Mouse (Mus musculus) urinary bladder, postnatal 25 days (tissue): Measurements from ENCODE around the gene Trim47.
"Not testable (repeated sequence)": the region's sequence is repeated elsewhere in the genome, so short reads cannot be mapped to it uniquely, and the experiment has no call there.

Experiments used
- DNase-seq: peaks from one replicate; pipeline ENCODE4 v3.0.0; 2022; ENCODE audit warnings: low spot score

Gene Trim47

DNA sequence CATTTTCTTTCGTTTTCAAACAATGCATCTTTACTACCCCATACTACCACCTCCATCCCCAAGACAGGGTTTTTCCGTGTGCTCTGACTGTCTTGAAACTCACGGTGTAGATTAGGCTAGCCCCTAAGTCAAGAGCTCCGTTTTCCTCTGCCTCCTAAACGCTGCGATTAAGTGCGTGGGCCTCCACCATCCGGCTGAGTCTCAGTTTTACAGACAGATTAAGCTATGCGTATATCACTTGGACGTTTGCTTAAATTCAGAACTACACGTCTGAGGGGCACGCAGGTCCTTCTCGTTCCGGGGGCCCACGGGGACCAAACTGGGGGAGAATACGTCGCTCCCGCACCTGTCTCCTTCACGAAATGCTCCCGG lies 11.1 kb upstream of the Trim47 start:
- no peak for DNase-seq

DNA sequence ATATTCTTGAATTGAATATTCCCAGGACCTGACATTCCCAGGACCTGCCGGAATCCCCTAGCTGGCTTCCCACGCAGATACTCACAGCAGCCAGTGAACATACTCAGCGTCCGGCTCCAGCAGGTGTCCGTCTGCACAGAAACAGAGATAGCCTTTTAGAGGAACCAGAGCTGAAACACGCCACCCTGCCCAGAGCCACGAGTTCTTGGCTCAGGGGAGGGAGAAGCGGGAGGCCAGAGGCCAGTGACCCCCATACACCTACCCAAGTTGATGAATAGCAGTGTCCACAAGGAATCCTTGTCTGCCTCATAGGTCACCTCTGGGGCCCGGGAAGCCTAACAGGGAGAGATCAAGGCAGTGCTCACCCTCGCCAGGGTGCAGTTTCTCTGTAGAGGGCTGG lies 7.2 kb upstream of the Trim47 start:
- no peak for DNase-seq

DNA sequence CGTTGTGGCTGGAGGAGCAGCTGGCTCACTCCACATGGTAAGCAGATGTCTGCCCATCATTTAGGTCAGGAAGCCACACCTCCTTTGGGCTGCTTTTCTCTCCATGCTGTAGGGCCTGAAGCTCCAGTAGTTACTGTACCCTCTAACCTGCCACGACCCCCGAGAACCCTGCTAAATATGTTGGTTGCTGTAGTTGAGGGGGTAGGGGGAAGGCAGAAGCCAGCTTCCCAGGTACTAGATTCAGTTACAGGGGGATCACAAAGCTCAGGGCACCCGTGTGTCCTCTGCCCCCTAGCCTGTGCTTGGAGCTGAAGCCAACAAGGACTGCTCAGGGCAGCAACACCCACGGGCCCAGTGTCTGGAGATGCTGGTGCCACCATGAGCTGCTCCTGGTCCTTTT lies 6.5 kb upstream of the Trim47 start:
- DNase-seq: no peak

DNA sequence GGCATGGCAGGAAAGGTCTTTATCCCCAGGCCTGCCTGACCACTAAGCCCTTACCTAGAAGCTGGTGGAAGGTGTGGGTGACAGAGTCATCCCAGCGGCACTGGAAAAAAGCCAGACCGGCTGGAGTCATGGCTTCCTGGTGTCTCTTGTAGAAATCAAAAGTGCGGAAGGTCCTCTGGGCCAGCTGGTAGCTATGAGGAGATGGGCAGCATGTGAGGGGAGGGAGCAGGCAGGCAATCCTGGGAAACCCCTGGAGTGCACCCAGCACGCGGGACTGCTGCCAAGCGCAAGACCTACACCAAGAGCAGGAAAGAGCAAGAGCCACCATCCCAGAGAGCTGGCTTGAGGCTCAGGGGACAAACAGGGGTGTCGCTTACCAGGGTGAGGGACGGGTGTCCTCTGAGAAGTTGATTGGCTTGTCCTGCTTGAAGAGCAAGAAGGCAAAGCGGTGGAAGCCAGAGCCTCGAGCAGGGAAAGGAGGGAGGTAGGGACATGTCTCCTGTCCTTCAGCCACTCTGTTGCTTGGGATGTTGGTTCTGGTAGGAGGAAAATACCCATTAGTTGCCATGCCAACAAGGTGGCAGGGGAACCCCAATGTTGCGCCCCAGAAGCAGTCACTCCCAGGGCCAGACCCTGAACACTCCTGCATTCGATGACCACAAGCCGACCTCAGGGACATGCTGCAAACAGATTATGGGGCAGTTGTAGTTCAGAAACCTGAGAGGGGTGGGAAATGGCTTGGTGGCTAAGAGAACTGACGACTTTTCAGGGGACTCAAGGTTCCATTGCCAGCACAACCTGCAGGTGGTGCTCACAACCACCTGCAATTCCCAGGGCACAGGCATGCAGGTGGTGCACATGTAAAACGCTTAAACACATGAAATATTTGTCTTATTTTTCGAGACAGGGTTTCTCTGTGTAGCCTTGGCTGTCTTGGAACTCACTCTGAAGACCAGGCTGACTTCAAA lies 5.6 kb upstream of the Trim47 start:
- DNase-seq: no peak

DNA sequence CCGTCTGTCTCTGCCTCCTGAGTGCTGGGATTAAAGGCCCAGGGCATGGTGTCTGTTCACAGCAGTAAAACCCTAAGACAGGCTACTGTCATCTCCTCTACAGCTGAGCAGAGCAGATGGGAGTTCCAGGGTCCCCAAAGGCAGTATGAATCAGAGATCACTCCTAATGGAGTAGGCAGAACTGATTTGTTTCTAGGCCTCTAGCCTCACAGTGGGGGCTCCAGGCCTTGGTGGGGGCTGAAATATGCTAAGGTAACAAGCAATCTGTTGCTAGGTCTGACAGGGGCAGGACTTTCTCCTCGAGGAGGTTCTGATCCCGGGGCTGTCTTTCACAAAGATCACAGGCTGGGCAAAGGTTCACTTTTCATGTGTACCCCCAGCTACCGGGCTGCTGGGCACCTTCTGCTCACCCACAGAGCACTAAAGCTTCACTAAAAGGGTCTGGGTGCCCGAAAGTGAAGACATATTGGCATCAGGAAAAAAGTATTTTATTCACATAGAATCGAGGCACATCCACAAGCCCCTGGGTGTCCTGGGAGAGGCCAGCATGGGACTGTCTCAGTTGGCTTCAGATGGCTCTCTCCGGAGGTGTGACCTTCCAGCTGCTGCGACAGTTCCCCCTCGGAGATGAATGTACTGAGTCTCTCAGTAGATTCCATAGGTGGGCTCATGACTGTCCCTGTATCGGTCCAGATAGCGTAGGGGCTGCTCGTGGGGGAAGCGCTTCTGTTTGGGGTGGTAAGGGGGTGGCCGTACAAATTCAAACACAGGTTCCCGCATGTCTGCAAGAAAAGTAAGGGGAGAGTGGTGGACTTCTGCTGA lies 4.5 kb upstream of the Trim47 start:
- no peak for DNase-seq

DNA sequence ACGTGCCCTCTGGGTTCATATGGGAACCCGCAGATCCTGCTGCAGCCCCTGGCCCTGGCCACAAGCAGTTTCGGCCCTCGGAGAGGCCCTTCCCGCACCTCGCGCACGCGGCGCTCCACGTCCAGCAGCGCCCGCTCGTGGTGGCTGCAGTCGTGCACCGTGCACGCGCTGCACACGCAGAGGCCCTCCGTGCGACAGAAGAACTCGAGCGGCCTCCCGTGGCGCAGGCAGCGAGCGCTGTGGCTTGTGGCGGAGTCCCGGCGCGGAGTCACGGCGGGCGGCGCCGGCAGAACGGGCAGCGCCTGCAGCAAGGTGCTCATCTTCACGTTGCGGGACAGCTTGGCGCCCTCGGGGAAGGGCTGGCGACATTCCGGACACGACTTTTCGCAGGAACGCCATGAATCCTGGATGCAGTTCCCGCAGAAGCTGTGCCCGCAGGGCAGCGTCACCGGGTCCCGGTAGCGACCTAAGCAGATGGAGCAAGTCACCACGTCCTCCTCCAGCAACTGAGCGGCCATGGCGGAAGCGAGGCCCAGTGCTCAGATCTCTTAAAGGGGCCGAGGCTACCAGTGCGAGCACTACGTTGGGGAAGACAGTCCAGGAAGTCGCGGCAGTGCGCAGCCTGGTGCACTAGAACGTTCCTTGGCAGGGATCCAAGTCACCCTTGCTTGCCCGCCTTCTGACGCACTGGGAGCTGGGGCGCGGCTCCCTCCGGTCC lies 3.6 kb upstream of the Trim47 start, which contains the start of gene Trim65:
Gene Trim65, minus strand, starts transcription at position 641 of the 718 bp plus-strand sequence.
- DNase-seq: peak; percentile 84

DNA sequence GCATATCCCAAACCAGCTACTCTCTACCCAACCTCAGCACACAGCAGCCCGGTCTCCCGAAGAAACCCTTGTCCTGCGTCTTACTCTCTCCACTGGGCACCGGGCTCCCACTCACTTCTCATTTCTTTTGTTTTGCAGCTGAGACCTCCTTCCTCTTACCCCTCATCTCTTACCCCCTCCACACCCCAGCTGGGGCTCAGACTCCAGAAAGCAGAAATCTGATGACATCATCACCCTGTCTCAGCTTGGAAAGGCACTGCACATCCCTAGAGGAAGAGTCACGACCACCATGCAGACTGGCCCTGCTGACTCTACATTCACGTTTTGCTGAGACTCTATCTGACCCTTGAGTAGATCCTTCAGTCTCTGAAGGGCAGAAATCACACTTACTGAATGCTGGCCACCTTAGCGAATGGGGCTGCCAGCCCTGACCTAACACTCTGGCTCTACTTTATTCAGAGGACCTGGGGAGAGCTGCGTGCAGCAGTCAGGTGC lies 3.0 kb upstream of the Trim47 start:
- DNase-seq: no peak

DNA sequence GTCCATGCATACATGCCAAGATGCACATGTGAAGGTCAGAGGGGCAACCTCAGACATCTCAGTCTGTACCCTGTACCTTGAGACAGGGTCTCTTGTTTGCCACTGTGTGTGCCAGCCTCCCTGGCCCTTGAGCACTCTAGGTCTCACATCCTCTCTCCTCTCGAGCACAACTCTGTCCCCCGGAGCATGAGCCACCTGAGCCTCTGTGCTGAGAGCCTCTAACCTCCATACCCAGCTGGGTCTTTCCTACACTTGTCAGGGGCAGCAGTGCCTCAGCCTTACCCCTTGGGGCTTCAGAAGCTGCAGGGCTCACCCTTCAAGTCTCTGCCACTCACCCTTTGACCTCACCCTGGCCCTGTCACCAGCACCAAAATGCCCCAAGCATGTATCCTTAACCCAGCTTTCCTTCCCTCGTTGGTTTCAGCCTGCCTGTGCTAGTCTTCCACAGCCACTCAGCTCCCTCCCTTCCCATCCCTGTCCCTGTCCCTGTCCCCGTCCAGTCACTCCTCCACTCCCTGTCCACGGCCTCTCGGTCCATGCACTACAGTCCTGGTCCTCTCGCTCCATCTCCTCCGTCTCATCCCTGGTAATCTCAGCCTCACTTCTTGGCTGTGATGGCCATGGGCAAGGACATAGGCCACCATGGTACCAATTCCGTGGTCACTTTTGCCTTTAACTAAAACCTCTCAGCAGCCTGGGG lies 2.2 kb upstream of the Trim47 start:
- DNase-seq: no peak

DNA sequence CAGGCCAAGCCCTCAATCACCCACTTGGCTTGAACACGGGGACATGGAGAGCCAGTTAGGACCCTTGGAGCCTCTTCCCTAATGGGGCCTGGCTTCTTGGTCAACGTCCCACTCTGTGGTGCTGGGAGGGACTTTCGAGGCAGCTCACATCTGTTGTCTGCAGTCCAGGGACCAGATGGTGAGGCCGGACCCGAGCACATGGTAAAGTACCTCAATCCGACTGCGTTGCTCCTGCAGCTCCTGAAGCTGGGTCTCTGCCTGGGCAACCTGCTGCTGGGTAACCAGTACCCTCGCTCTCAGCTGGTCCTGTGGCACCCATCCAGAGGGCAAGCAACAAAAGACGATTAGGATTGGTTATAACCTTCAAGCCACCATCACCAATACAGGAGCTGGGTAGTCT lies 976 bp upstream of the Trim47 start:
- DNase-seq: no peak

DNA sequence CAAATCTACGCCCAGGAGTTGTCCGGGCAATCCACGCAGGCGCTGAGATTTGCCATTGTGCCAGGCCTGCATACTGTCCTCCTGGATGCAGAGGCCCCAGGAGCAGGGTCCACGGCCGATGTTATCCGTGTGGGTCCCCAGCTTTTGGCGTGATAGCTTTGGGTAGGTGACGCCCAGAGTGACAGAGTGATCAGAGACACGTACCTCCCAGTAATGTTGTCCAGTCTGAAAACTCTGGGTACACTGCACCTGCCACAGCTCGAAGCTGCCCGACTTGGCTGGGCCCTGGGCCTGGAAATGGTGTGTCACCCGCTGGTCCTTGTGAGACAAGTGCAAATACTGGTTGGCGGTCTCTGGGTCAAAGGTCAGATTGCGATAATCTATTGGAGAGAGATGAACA lies 749 bp downstream of the Trim47 start:
- no peak for DNase-seq

DNA sequence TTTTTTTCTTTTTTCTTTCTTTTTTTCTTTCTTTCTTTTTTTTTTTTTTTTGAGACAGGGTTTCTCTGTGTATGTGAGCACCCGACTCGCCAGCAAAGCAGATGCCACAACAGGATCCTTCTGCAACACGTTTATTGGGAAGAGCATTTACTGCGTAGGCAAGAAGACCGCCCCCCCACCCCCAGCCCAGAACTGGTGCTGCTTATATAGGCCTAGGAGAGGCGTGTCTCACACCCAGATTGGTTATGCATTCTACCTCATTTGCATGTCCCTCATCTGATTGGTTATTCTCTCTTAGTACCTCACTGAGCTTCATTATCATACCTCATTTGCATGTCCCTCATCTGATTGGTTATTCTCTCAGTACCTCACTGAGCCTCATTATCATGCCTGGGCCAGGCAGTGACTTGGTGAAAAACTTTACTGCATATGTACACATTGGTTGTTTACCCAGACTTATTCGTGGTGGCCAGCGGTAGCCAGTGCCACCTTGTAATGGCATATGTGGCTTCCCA lies 5.2 kb downstream of the Trim47 start:
- DNase-seq: not testable (repeated sequence)

DNA sequence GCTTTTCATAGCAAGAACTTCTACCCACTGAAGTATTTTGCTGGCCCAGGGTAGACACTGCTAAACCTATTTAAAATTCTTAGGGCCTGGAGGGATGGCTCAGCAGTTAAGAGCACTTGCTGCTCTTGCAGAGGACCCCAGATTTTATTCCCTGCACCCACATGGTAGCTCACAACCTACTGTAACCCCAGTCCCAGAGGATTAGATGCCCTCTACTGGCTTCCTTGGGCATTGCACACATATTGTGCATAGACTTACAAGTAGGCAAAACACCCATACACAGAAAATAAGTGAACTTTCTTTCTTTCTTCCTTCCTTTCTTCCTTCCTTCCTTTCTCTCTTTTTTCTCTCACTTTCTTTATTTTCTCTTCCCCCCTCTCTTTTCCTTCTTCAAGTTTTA lies 9.2 kb downstream of the Trim47 start:
- DNase-seq: no peak

DNA sequence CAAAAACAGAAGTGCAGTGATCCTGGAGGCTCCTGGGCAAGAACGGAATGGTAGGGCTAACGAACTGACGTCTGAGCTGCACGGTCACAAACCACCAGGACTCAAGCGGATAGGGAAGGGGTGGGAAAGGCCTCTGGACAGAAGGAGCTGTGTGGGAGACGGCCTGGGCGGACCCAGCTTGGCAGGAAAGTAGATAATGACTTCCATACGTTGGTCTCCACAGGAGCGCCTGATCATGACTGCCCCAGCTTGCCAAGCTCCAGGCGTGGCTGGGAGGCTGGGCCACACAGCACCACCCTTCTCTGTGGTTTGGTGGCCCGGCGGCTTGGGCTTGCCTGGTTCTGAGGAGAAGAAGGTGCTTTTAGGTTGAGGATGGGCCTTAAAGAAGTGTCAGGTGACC lies 9.8 kb downstream of the Trim47 start:
- DNase-seq: no peak

DNA sequence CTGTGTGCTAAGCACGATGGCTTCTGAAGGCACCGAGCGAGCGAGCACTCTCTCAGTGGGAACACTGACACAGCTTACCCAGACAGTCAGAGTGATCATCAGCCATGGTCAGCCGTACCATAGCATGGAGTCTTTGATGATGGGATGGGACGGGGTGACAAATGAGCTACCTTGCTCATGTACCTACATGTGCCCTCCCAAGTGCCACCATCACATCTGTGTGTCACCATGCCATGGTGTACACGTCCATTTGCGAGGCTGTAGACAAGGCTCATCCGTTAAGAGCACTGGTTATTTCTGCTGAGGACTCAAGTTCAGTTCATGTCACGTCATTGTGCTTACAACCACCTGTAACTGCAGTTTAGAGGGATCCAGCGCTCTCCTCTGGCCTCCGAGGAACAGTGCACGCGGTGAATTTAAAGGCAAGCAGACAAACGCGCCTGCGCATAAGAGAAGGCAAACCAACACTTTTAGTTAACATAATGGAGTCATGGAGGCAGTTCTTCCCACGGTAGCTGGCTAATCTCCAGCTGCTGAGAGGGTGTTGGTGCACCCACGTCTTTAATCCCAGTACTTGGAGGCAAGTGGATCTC lies 15.3 kb downstream of the Trim47 start:
- DNase-seq: no peak

DNA sequence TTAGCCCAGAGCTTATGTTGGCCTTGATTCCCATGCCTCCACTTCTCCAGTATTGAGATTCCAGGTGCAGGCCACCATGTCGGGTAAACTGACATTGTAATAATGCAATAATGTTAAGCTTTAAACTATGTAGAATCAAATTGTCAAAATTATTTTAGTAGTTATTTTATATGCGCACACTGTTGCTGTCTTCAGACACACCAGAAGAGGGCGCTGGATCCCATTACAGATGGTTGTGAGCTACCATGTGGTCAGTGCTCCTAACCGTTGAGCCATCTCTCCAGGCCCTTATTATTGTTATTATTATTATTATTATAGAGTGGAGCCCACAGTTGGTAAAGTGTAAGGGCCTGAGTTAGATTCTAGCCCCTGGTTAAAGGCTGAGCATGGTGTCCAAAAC lies 15.9 kb downstream of the Trim47 start:
- no peak for DNase-seq

DNA sequence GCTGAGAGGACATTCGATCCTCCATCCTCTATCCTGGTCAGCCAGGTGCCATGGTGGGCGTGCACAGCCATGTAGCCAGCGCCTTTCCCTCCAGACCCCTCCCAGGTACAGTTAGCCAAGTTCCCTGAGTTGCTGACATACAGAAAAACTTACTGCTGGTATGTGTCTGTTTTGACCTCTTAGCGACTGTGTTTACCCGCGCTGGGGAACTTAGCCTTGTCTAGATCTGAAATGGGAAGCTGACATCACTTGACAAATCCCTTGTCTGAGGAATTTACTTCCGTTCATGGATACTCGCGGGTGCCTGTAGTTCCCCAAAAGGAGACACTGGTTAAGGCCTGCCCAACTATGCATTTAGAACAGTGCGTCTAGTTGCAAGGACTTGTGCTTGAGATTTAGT lies 16.5 kb downstream of the Trim47 start:
- DNase-seq: no peak

DNA sequence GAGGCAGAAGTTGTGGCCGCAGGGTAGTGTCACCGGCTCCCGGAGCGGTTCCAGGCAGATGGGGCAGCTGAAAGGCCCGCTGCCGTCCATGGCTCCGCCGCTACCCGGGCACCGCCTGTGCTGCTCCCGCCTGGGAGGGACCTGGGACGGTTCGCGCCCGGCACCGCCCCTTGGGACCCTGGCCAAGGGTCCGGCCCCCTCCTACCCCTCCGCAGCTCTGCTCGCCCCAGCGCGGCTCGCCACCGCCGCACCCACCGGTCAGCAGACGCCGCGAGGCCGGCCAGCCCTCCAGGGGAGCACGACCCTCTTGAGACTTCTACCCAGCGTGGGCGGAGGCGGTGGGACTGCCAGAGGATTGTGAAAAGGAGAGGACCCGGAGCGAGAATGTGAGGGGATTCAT lies 16.9 kb downstream of the Trim47 start:
- peak; percentile 77 for DNase-seq

DNA sequence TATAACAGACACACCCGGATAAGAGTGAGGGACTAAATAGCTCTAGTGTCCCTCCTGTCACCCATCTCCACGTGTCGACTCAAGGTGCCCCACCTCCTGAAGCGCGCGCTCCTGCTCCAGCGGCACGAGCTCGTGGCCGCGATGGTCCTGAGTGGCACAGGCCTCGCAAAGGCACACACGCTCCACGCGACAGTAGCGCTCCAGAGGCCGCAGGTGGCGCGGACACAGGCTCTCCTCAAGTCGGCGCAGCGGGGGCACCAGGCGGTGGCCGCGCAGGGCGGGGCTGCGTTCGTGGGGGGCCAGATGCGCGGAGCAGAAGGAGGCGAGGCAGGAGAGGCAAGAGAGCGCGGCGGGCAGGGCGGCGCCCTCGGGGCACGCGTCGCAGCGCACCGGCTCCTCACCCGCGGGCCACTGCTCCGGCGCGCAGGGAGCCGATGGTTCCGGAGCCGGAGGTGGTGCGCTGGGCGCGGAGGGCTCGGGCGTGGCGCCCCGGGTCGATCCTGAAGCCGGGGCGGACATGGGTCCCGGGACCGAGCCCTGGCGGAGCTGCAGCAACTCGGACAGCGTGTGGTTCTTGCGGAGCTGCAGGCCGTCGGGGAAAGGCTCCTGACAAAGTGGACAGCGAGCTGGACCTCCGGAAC lies 17.4 kb downstream of the Trim47 start:
- DNase-seq: no peak

DNA sequence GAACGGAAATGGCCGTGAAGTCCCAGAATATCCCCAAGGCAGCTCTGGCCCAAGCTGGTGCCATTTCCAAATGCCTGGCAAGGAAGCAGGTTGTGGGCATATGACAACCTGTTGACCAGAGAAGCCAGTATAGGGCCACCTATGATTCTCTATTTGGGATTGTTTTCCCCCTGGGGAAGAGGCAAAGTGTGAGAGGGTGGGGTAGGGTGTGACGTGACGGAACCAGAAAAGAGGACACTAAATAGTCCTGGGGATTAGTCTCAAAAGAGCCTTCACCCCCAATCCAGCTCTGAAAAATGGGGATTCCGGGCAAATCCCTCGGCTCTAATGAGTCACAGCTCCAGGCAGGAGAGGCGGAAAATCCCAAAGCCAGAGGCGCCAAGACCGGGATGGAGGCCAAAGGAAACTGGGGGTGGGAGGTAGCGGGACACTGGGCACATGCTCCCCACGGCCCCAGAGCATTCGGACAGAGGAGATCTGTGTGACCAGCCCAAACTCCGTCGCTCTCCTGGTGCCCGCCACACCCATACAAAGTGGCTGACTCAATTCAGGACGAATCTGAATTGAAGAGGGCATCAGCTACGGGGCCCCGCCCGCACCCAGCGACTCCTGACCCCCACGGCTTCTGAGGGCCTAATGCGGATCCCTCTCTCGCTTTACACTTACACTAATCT lies 18.4 kb downstream of the Trim47 start:
- DNase-seq: peak; percentile 62

DNA sequence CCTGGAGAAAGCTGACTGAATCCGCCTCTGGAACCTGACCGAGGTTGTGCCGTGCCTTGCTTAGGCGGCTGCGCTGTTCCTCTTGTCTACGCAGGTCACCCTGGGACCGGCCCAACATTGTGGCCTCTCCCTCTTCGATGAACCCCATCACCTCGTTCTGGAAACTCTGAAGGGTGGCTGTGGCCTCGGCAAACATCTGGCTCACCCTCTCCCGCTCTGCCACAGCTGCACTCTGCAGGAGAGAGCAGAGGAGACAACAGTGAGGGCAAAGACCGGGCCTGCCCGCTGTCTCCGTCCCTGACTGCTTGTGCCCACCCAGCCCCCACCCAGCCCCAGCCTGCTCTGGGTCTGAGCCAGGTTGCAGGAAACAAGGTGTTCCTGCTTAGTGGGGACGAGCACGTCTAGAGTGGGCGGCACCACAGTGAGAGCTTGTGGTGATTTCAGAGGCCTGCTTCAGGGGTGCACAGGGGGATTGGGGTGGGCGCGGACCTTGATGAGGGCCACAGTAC lies 19.2 kb downstream of the Trim47 start:
- DNase-seq: no peak
